Mouse (Mus musculus) heart, adult 2 months (tissue): ENCODE measurements around the gene 6430628N08Rik. TPM values are rescaled to one million over a fixed set of nuclear protein-coding genes. Genes with fewer than 3 reads are reported as not detected.

Experiments used
- DNase-seq, 2 experiments: peaks; one replicate each; pipeline ENCODE4 v3.0.0; 2021
- H3K27ac ChIP-seq: fragments of 200-600 bp; 2 replicates; pipeline ENCODE4 v1.8.1; 2022
- H3K27me3 ChIP-seq: fragments of 200-500 bp; 2 replicates; pipeline ENCODE4 v1.6.1; 2012; ENCODE audit warnings: mild to moderate bottlenecking, low read length, inconsistent platforms, mixed read lengths; ENCODE audit not compliant: control insufficient read depth, insufficient read depth
- H3K36me3 ChIP-seq: fragments of 200-500 bp; 2 replicates; pipeline ENCODE4 v1.6.1; 2012; ENCODE audit warnings: low read length, inconsistent platforms; ENCODE audit not compliant: control insufficient read depth, insufficient read depth
- H3K4me1 ChIP-seq: fragments of 200-500 bp; 2 replicates; pipeline ENCODE4 v1.6.1; 2011; ENCODE audit warnings: low read length; ENCODE audit not compliant: control insufficient read depth, insufficient read depth
- H3K4me3 ChIP-seq: fragments of 200-600 bp; 2 replicates; pipeline ENCODE4 v1.8.1; 2022
- H3K79me2 ChIP-seq: fragments of 200-500 bp; replicated peaks from 2 replicates; pipeline ENCODE4 v1.6.1; 2012; ENCODE audit warnings: mild to moderate bottlenecking, inconsistent platforms, low read length, moderate library complexity, mixed read lengths; ENCODE audit not compliant: control insufficient read depth, insufficient read depth
- H3K9ac ChIP-seq: fragments of 200-500 bp; 2 replicates; pipeline ENCODE4 v1.6.1; 2012; ENCODE audit warnings: low read depth, mild to moderate bottlenecking, control low read depth, inconsistent platforms, low read length, mixed read lengths
- CTCF ChIP-seq: fragments of 200-600 bp; IDR thresholded peaks from 2 replicates; pipeline ENCODE4 v1.8.1; 2022; ENCODE audit warnings: antibody characterized with exemption, mild to moderate bottlenecking, moderate library complexity
- EP300 ChIP-seq: fragments of 200-500 bp; IDR thresholded peaks from 2 replicates; pipeline ENCODE4 v1.6.1; 2011; ENCODE audit warnings: low read depth, low read length, control low read depth; ENCODE audit not compliant: insufficient read depth
- POLR2A ChIP-seq: fragments of 200-500 bp; IDR thresholded peaks from 2 replicates; pipeline ENCODE4 v1.6.1; 2011; ENCODE audit warnings: mild to moderate bottlenecking, low read depth, low read length, control low read depth; ENCODE audit not compliant: insufficient read depth
- WGBS: fragments of 180-500 bp; shearing (Covaris S2); methylation state at CpG from one replicate; pipeline ENCODE4 v1.1.7; 2018; 5-methylcytosine and 5-hydroxymethylcytosine counted together
- intact Hi-C: fragments of 180-260 bp; cut with DNase I; formaldehyde crosslinking; loops from one replicate; pipeline ENCODE4 v1.15.1; 2025
- polyA plus RNA-seq: library from polyadenylated mRNA; depleted of rRNA; stranded (reverse); fragments of >200 nt; gene quantifications from 2 replicates; pipeline ENCODE4 v1.2.3, GENCODE M21; 2012
- total RNA-seq, 2 experiments: library from RNA; stranded (reverse); gene quantifications; 2 replicates each; pipeline ENCODE4 v1.2.3; 2021

The 6430628N08Rik gene
- total and polyA plus RNA-seq, 3 experiments, result not detected

DNA sequence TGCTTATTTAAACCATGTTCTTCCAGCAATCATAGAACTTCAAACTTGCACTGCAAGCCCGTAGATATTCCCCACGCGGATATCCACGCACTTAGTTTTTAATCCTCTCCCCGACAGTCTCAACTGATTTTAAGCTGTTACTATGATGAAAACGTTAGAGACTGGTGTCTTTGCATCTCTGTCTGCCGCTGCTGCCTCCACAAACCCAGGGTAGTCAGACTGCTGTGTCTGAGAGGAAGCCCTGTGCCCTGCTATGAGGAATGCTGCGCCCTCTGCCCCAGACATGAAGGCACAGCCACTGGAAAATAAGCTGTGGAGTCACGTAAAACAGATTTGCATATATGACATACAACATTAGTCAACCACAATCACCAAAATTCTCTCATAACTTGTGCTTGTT is 11.6 kb upstream of the 6430628N08Rik start:
- DNase-seq, result no peak
- no peaks in the 10 kb centered on the region for H3K36me3 ChIP-seq
- no peak for TF ChIP-seq CTCF
- TF ChIP-seq POLR2A, result no peak
- TF ChIP-seq EP300, result no peak
- H3K27me3 ChIP-seq, result no peaks in the 10 kb centered on the region
- peaks cover 3% of the 10 kb centered on the region for H3K4me1 ChIP-seq
- H3K27ac ChIP-seq, result no peak overlapping the region
- H3K4me3 ChIP-seq, result no peak overlapping the region
- H3K9ac ChIP-seq, result no peak overlapping the region
- intact Hi-C loops, result no loop called here
- 62% methylated on average over 9 of the region's 9 CpGs for WGBS
- no peaks in the 10 kb centered on the region for H3K79me2 ChIP-seq

DNA sequence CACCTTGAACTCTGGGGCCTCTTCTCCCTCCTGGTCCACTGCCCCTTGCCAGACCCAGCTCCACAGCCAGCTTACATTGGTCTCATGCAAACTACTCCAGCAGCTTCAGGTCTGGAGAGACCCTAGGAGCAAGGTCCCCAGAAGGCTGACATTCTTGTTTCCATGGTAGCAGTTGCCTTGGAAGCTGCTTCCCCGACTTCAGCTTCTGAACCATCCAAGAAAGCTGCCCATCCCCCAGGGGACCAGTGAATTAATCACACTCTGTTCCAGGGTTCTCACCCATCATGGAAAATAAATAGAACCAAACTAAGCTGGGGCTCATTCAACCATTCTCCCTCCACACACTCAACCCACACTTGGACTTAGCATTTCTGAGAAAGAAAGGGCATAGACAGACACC is 9.3 kb upstream of the 6430628N08Rik start:
- Histone ChIP-seq H3K79me2 (no peaks in the 10 kb centered on the region), H3K4me3 (no peak overlapping the region), H3K4me1 (peaks cover 3% of the 10 kb centered on the region), H3K36me3 (no peaks in the 10 kb centered on the region), H3K9ac (no peak overlapping the region), H3K27ac (no peak overlapping the region), H3K27me3 (no peaks in the 10 kb centered on the region)
- 33% methylated on average over 1 of the region's 1 CpGs for whole genome bisulfite sequencing
- no peak for TF ChIP-seq CTCF
- intact Hi-C loops, result no loop called here
- no peak for DNase-seq

DNA sequence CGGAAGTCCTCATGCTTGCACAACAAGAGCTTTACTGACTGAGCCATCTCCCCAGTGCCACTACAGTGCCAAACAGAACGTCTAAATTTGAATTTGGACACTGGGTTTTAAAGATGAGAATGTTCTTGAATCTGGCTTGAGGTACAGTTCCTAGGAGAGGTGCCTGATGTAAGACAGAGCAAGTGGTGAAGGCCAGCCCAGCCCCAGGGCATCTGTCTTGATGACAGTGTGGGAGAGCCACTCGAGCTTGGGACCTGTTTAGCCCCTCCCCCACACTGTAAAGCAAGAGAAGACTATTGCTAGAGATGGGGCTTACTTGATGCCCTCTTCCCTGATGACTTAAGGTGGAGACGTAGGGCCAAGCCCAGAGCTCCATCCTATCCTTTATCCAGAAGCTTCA is 8.3 kb upstream of the 6430628N08Rik start:
- Histone ChIP-seq H3K4me1 (peaks cover 3% of the 10 kb centered on the region), H3K9ac (no peak overlapping the region), H3K36me3 (no peaks in the 10 kb centered on the region), H3K4me3 (no peak overlapping the region), H3K27ac (no peak overlapping the region), H3K79me2 (no peaks in the 10 kb centered on the region), H3K27me3 (no peaks in the 10 kb centered on the region)
- WGBS, result 50% methylated on average over 4 of the region's 4 CpGs
- intact Hi-C loops, result no loop called here
- no peak for DNase-seq
- TF ChIP-seq CTCF (no peak), EP300 (no peak), POLR2A (no peak)

DNA sequence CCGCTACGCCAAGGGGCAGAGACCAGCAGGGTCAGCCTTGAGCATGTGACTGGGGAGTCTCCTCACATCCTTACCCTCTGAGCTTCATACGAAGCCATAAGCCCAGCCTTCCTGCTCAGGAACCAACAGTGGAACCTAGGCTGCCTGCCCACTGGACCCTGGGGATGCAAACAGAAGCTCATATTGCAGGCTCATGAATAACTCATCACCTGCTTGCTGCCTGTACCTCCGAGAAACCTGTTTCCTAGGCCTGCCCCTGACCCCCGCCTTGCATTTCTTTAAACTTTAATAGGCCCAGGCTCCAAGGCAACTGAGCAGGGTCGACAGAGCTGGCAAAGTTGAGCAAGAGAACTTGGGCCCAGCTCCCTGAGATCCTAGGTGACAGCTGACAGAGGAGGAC is 6.4 kb upstream of the 6430628N08Rik start, which contains the start of gene Kncn:
TSS of gene Kncn (plus strand) at position 379 of the 400 bp plus-strand sequence.
- Histone ChIP-seq H3K79me2 (no peaks in the 10 kb centered on the region), H3K27ac (no peak within 1 kb of the TSS), H3K27me3 (no peaks in the 10 kb centered on the region), H3K9ac (no peak within 1 kb of the TSS), H3K4me1 (no peaks in the 10 kb centered on the region), H3K36me3 (no peaks in the 10 kb centered on the region), H3K4me3 (no peak within 1 kb of the TSS)
- 74% methylated on average over 6 of the region's 6 CpGs for WGBS
- no peak for TF ChIP-seq POLR2A
- TF ChIP-seq CTCF, result no peak
- TF ChIP-seq EP300, result no peak
- DNase-seq, result no peak
- intact Hi-C loops, result no loop called here

DNA sequence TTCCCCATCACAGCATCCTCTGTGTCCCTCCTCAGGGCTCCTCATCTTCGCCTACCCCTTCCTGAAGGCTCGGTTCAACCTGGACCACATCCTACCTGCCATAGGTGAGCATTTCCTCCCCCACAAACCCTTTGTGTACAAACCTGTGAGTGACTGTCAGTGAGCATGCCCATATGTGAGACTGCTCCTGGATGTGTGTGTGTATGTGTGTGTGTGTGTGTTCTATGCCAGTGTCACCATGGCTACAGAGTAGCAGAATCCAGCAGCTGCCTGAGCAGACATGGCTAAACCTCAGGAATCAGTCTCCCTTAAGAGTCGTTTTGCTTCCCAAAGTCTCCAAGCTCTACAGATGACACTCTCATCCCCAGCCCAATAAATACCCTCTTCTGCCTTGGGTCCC is 4.6 kb upstream of the 6430628N08Rik start:
- no peaks in the 10 kb centered on the region for H3K79me2 ChIP-seq
- H3K4me1 ChIP-seq, result peaks cover 2% of the 10 kb centered on the region
- intact Hi-C loops, result no loop called here
- H3K27me3 ChIP-seq, result peaks cover 7% of the 10 kb centered on the region
- H3K4me3 ChIP-seq, result no peak overlapping the region
- no peak overlapping the region for H3K27ac ChIP-seq
- no peaks in the 10 kb centered on the region for H3K36me3 ChIP-seq
- DNase-seq, result no peak
- WGBS, result 70% methylated on average over 3 of the region's 3 CpGs
- H3K9ac ChIP-seq, result no peak overlapping the region
- no peak for TF ChIP-seq POLR2A
- no peak for TF ChIP-seq EP300
- TF ChIP-seq CTCF, result no peak

DNA sequence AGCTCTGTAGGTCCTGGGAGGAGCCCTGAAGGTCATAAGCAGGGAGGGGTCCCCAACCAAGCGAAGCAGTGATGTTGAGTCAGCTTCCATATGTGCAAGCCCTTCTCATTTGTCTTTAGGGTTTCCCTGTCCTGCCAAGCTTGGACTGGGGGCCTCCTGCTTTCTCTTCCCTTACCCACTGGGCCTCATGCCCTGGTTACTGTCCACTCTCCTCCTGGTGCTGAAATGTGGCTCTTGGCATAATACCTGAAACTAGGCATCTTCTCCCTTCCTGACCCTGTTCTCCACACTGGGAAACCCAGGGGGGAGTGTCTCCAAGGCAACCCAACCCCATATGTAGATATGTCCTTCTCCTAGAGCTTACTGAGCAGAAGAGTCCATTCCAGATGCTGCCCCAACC is 3.6 kb upstream of the 6430628N08Rik start:
- H3K4me3 ChIP-seq, result no peak overlapping the region
- H3K36me3 ChIP-seq, result no peaks in the 10 kb centered on the region
- H3K27ac ChIP-seq, result no peak overlapping the region
- peaks cover 7% of the 10 kb centered on the region for H3K27me3 ChIP-seq
- no peak overlapping the region for H3K9ac ChIP-seq
- H3K4me1 ChIP-seq, result peaks cover 2% of the 10 kb centered on the region
- no peaks in the 10 kb centered on the region for H3K79me2 ChIP-seq
- intact Hi-C loops, result no loop called here
- 59% methylated on average over 1 of the region's 1 CpGs for WGBS
- DNase-seq, result no peak
- no peak for TF ChIP-seq CTCF
- no peak for TF ChIP-seq EP300
- TF ChIP-seq POLR2A, result no peak
